Mouse (Mus musculus): ENCODE measurements around the gene Tuba4a.

Gene Tuba4a

DNA sequence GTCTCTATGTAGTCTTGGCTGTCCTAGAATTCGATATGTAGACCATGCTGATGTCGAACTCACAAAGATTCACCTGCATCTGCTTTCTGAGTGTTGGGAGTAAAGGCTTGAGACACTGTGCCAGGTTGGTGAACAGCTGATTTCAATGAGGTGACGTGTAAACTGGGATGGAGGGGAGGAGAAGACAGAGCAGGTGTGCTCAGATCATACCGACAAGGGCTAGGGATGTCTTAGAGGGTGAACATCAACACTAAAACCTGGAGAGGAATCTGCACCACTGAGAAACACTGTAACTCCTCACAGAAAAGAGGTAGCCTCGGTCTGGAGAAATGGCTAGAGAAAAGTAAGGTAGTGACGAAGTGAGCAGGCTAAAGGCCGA lies 51.6 kb downstream of the Tuba4a start:
- DNase-seq (ENCODE audit: extremely low spot score): no peak
